Mouse (Mus musculus): ENCODE data around the gene Islr.

Islr gene

DNA sequence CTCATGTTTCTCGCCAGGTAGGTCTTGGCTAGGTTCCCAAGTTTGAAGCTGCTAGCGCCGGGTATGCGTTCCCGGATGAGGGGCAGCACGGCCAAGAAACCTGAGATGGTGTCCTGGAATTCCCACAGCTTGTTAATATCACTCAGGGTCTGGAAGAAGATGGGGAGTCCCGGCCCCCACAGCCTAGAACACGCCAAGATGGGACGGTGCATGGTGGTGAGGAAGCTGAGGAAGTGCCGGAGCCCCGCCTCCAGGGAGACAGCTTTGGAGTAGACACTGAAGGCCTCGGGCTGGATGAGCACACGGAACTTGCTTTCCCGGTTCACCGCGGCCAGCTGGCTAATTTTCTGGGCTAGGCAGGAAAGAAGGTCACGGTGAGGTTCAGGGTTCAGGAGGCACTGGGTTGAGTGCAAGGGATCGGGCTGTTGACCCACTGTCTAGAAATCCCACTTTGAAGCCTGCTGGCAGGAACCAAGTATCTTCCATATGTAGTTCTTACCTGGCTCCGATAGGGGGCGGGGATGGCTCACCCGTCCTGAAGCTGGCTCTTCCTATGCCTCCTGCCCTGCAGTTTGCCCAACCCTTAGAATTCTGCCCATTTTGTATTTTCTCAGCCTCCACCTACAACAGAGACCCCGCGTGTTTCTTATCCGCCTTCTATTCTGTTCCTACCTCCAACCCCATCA lies 16.3 kb upstream of the Islr start:
- peak; percentile 31 for DNase-seq (ENCODE audit: low read depth, low spot score)

GRCm38 (mm10) chr9:58218539-58218938 lies 14.4 kb upstream of the Islr start:
- DNase-seq (ENCODE audit: low read depth, low spot score) = no peak

DNA sequence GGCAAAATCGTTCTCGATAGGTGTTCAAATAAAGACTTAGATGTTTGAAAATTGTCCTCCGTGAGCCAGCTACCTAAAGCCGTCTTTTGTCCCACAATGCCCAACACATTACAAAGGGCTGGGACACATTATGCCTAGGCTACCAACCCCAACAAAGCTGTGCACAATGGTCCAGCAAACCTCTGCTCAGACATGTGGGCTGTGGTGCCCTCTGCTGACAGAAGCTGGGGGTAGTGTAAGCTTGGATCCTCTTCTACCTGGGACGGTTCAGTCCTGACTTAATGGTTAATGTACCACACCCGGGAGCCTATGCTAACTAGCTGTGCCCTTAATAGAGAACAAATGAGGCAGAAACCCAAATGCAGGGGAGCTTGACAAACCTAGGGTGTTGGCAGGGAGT lies 12.3 kb upstream of the Islr start:
- peak; percentile 36 for DNase-seq (ENCODE audit: low read depth, low spot score)

DNA sequence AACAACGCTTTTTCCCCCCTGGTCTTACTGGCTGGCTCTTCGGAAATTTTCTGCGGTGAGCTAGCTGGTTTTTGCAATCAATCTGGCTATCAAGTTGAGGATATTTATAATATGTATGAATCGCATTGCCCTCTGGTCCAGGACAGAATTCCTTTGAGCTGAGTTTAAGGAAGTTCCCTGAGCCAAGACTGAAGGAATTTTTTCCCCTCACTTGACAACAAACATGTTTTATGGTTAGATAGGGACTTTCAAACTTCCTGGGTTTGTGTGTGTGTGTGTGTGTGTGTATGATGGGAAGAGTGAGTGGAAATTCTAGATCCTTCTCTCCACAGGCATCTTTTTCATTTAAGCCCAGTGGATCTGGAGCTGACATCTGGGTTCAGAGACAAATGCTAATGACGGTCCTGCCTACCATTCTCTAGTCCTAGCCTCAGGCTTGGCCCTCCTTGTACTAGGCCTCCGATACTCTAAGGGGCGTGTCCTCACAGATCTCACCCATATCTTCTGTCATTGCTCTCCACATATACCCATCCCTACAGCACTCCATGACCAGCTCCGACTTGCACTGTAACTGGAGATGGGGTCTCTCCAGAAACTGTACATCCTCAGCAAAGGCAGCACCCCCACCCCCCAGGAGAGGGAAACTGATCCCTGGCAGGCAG lies 10.5 kb upstream of the Islr start:
- peak; percentile 59 for DNase-seq (ENCODE audit: low read depth, low spot score)

- DNase-seq (ENCODE audit: low read depth, low spot score) = peak; percentile 72
Measured at GRCm38 (mm10) chr9:58213865-58214264, 9.8 kb upstream of the Islr start.

- peak; percentile 24 for DNase-seq (ENCODE audit: low read depth, low spot score)
Measured at GRCm38 (mm10) chr9:58213377-58213776, 9.3 kb upstream of the Islr start.

GRCm38 (mm10) chr9:58210304-58210627 lies 6.2 kb upstream of the Islr start:
- no peak for DNase-seq (ENCODE audit: low read depth, low spot score)

DNA sequence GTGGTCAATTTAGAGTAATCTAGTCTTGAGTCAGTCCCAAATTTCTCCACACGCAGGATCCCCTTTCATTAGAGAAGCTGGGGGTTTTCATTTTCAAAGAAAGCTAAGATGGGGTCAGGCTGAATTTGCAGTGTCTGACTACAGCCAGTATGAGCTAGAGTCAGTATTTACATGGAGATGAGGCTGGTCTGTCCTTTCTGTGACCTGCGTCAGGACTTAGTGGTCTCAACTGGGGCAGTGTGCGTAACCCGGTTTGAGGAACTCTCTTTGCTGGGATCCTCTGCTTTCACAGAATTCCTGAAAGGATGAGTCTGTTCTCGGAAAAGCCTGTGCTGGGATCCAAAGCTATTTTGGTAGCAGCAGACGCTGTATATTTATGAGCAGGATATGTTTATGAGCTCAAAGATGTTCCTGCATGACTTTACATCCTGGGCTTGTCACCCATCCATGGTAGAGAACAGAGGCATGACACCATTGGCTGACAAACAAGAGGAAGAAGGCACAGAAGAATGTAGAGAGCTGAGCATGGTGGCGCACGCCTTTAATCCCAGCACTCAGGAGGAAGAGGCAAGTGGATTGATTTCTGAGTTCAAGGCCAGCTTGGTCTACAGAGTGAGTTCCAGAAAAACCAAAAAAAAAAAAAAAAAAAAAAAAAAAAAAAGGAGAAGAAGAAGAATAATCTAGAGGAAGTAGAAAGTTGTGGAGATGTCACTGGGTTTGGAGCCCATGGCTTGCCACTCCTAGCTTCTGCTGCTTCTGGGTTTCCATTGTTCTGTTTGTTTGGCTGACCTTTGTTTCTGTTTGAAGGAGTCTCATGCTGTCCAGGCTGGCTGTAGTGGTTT lies 5.6 kb upstream of the Islr start:
- DNase-seq (ENCODE audit: low read depth, low spot score) = no peak

GRCm38 (mm10) chr9:58206013-58206412 lies 1.9 kb upstream of the Islr start:
- DNase-seq (ENCODE audit: low read depth, low spot score) = no peak

GRCm38 (mm10) chr9:58204448-58205000 lies 418 bp upstream of the Islr start:
- DNase-seq (ENCODE audit: low read depth, low spot score) = peak; percentile 68

DNA sequence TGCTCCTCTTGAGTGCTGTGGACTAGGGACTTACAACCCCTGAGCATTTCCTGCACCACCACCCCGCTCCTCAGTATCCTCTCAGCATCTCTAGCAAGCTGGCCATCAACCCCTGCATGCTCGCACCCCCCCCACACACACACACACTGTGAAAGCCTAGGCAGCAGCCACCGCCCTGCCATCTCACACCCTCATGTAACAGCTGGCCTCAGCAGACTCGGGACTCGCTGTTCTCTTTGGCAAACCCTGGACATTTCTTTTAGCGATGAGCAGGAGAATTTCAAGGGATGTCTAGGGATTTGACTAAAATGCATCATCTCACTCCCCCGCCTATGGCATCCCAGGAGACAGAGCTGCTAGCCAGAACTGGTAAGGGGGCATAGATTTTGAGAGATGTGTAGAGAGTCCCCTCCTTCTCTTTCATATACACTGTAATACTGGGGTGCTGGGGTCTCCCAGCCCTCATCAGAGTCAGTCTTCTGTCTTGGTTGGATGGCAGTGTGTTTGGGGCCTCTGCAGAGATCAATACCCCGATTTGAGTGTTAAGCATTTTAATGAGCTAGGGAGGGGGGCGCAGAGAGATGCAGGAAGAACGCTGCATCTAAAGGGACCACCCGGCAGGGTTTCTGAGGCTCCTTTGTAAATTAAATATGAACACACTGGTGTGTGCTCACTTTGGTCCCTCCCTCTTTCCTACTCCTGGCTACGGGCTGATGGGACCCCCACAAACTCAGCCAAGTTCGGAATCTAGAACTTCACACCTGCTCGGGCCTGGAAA lies 1.2 kb downstream of the Islr start:
- DNase-seq (ENCODE audit: low read depth, low spot score) = no peak

GRCm38 (mm10) chr9:58201861-58202549 lies 2.1 kb downstream of the Islr start:
- DNase-seq (ENCODE audit: low read depth, low spot score) = no peak

GRCm38 (mm10) chr9:58201091-58201842 lies 2.8 kb downstream of the Islr start:
- DNase-seq (ENCODE audit: low read depth, low spot score) = no peak

GRCm38 (mm10) chr9:58200270-58201090 lies 3.6 kb downstream of the Islr start:
- no peak for DNase-seq (ENCODE audit: low read depth, low spot score)

- no peak for DNase-seq (ENCODE audit: low read depth, low spot score)
Measured at GRCm38 (mm10) chr9:58199381-58200269, 4.5 kb downstream of the Islr start.

- no peak for DNase-seq (ENCODE audit: low read depth, low spot score)
Measured at GRCm38 (mm10) chr9:58198801-58199371, 5.2 kb downstream of the Islr start.

- no peak for DNase-seq (ENCODE audit: low read depth, low spot score)
Measured at GRCm38 (mm10) chr9:58197781-58198701, 6.1 kb downstream of the Islr start.
